Mouse (Mus musculus) liver, postnatal 0 days (tissue): ENCODE results near the gene Nfix.

Experiments
- CTCF ChIP-seq: sonication (generic); IDR thresholded peaks from 2 replicates; pipeline ENCODE4 v1.5.1; 2016; ENCODE audit warnings: antibody characterized with exemption, low read depth
- EP300 ChIP-seq: IDR thresholded peaks from 2 replicates; pipeline ENCODE4 v1.6.1; 2016; ENCODE audit warnings: antibody characterized with exemption, low read depth, mild to moderate bottlenecking

DNA sequence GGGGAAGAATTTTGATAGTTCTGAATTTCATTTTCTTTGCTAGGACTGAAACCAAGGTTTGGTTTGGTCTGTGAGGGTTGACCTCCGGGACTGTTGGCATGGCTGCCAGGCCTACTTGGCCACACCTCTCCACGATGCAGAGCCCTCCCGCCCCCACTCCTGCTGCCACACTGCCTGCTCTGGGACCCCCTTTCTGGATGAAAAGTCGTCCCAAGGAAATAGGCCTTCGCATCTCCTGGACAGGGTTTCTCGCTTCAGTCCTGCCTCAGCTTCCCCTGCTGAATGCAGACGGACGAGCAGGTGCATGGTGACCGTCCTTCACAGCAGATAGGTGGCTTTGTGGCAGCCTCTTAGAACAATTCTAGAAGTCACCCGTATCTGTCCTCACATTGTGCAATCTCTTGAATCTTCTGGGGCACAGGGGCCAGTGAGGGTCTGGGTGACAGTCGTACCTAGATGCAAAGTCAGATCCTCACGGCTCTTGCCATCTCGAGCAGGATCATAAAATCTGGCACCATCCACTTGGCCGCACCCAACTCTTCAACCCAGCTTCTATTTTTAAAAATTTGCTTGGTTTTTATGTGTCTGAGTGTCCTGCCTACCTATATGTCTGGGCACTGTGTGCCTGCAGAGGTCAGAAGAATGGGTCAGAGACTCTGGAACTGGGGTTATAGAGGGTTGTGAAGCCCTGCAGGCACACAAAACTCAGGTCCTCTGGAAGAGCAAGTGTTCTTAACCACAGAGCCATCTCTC, 31.6 kb downstream of the Nfix start:
- TF ChIP-seq CTCF (no peak), EP300 (no peak)
